Mouse (Mus musculus): ENCODE data around the gene Pms2.

DNA sequence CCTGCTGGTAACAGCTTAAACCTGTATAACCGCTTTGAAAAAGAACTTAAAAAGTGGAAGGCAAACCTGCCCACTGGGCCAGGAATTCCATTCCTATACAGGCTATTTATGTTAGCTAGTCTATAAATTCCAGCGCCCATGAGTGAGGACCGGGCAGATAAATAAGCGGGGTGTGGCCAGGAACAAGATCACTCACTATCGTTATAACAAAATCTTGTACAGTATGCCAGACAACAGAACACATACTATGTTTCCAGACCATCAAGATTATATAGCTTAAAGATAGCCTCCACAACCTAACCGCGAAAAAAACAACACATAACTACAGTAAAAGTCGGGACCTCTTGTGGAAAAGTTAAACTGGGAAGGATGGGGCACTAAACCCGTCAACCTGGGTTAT is 838 bp upstream of the Pms2 start:
- TF ChIP-seq USF2 (IDR thresholded peaks at IDR 0.05; ENCODE audit: borderline replicate concordance in 1 of 2, insufficient read depth in 1 of 2, low read depth in 1 of 2, low read length in 2 of 2): no peak
- TF ChIP-seq MAZ (IDR thresholded peaks at IDR 0.05; ENCODE audit: low read depth, low read length): no peak
- TF ChIP-seq RAD21 (IDR thresholded peaks at IDR 0.05; ENCODE audit: low read depth, low read length): no peak
- TF ChIP-seq POLR2A (IDR thresholded peaks at IDR 0.05; ENCODE audit: control insufficient read depth in 1 of 2, insufficient read depth in 1 of 2, low read depth in 1 of 2, low read length in 2 of 2, poor library complexity in 1 of 2): no peak
- TF ChIP-seq MAX (IDR thresholded peaks at IDR 0.05; ENCODE audit: low read length): no peak
- TF ChIP-seq CTCF (IDR thresholded peaks at IDR 0.05 in 2 of 3, conservative IDR thresholded peaks at IDR 0.05 in 1 of 3; ENCODE audit: control insufficient read depth in 1 of 3, insufficient read depth in 1 of 3, low read depth in 2 of 3, low read length in 3 of 3, poor library complexity in 1 of 3, severe bottlenecking in 1 of 3): no peak
- no peak for TF ChIP-seq POLR2AphosphoS2 (IDR thresholded peaks at IDR 0.05; ENCODE audit: low read length)
- no peak for TF ChIP-seq GABPA (IDR thresholded peaks at IDR 0.05; ENCODE audit: low read depth, low read length)
- no peak for TF ChIP-seq NELFE (IDR thresholded peaks at IDR 0.05; ENCODE audit: low read depth, low read length)
- no peak for TF ChIP-seq USF1 (IDR thresholded peaks at IDR 0.05; ENCODE audit: low read depth, low read length)
- TF ChIP-seq ETS1 (IDR thresholded peaks at IDR 0.05; ENCODE audit: low read depth, low read length): no peak
- TF ChIP-seq TCF12 (IDR thresholded peaks at IDR 0.05; ENCODE audit: low read depth, low read length): no peak
- no peak for TF ChIP-seq NRF1 (IDR thresholded peaks at IDR 0.05; ENCODE audit: insufficient read depth, low read depth, low read length, poor library complexity, severe bottlenecking)
- TF ChIP-seq ZKSCAN1 (IDR thresholded peaks at IDR 0.05; ENCODE audit: low read depth, low read length): no peak
